Mouse (Mus musculus): ENCODE results near the gene Nudt2.

Gene Nudt2

DNA sequence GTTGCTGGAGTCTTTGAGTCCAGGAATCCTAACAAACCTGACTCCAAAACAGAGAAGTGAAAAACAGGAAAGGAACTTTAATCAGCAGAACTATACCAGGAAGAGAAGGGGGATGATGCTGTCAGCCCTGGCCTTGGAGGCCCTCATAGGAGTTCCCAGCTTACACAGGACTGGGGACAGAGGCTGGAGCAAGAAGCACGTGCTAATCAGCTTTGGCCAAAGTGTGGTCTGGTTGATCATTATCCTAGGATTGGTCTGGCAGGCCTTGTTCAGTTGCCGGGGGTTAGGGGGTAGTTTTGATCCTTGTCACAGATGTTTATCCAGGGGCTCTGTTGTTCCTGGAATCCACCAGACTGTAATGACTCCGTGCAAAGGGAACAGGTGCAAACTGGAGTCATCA is 29.4 kb downstream of the Nudt2 start:
- no peak for DNase-seq (ENCODE audit: low spot score)

DNA sequence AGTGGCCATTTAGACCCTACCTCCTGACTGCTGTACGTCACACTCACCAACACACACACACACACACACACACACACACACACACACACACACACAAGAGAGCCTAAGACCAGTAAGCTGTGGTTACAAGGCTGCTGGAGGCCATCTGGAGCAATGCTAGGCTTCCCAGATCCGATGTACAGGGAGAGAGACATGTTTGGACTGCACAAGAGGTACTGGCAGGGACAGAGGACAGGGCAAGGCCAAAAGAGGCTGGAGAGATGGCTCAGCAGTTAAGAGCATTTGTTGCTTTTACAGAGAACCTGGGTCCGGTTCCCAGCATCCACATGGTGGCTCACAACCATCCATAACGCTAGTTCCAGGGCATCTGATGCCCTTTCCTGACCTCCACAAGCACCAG is 30.1 kb downstream of the Nudt2 start:
- DNase-seq (ENCODE audit: low spot score) = no peak

- no peak for DNase-seq (ENCODE audit: low spot score)
Measured at GRCm38 (mm10) chr4:41495850-41496249, 30.9 kb downstream of the Nudt2 start.

DNA sequence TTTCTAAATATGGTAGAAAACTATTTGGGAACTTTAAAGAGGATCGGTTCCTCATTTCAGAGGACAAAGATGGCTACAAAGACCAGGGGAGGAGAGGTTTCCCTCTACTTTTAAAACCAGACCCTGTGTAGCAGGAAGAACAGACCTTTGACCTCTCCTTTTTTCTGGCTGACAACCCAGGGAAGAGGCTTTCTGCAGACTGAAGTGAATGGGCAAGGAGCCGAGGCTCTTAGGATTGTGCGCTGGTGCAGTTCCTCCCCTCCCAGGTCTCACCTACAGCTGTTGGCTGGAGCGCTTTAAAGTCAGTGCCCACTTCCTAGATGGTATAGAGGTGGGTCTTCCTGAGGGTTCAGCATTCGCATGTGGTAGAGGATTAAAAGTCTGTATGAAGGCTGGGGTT is 32.1 kb downstream of the Nudt2 start:
- no peak for DNase-seq (ENCODE audit: low spot score)

GRCm38 (mm10) chr4:41497579-41497978 is 32.6 kb downstream of the Nudt2 start:
- peak; percentile 83 for DNase-seq (ENCODE audit: low spot score)

GRCm38 (mm10) chr4:41497995-41498845 is 33.3 kb downstream of the Nudt2 start:
- peak; percentile 17 for DNase-seq (ENCODE audit: low spot score)

DNA sequence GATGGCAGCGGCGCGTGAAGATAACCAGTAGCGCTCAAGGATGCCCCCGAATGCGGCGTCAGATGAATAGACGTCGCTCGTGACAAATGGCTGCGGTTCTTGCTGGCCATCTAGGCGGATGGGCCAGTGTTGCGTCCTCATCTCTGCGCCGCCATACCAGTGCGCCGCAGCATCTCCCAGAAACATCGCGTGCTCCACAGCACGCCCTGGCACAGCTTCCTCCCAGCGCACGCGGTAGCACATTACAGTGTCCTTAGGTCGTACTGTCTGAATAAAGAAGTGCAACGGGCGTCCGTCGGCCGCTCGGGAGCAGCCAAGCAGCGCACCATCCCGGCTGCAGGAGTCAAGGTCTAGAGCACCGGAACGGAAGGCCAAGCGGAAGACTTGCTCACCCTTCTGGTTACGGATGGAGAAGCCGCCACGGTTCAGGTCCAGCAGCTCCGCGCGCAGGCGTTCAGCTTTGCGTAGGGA is 34.0 kb downstream of the Nudt2 start:
- DNase-seq (ENCODE audit: low spot score) = peak; percentile 65

DNA sequence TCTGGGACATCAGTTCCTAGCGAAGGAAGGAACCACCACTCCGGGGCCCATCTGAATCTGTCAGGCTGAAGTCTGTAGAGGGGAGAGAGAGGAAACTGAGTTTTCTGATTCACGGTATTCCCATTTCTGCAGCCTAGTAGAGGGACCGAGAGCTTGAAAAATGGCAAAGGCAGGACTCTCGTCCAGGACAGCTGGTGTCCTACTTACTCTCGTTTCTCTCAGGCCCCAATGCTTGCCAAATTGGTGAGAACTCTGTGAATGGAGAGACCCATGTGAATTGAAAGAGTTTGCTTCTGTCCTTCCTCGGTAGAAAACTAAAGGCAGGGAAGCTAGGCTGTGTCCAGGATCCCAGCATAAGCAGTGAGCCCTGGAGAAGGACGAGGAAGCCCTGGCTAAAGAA is 34.7 kb downstream of the Nudt2 start:
- no peak for DNase-seq (ENCODE audit: low spot score)

- no peak for DNase-seq (ENCODE audit: low spot score)
Measured at GRCm38 (mm10) chr4:41500787-41501186, 35.8 kb downstream of the Nudt2 start.

DNA sequence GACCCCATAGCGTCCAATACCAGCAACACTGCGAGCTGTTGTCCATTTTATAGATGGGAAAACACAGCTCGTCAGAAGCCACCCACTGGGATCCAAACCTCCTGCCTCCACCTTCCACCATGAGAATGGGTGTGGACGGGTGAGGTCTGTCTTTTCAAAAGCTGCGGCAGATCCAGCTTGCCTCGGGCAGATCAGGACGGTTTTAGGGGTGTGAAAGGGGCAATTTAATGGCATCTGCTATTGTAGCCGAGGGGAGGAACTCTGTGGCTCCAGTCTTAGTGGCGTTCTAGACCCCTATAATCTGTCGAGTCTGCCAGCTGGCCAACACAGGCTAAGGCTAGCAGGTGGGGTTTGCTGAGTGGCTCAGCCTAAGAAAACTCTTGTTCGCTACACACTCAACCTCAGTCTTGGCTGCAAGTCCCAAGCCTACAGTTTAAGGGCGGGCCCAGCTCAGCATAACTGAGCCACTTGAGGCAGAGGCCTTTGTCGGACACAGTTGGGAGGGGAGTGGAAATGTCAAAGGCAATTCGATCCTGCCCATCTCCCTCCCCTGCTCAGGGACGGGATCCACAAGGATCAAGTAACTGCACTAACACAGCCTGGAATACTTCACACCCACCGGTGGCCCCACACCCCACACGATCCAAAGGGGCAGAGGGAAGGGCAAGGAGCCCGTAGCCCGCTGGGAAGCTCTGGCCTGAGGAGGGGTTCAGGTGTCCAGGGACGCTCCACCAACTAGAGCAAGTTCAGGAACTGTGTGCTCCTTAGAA is 37.4 kb downstream of the Nudt2 start:
- peak; percentile 68 for DNase-seq (ENCODE audit: low spot score)

DNA sequence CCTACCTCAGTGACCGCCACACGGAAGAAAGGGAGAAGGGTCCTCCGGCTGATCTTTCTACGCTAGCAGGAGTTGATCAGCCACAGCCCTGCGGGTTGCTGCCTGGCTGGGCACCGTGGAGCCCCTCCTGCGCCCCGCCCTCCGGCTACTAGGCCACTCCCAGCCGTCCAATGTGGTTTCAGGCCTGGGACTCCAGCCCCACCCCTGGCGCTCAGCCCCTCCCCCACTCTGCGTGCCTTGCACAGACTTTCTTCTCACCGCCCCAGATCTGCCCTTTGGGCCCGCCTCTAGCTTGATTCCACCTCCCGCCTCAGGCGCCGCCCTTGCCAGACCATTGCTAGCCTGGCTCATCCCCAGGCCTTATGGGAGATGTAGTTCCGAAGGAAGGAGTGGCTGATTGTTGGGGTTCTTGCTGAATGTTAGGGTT is 38.0 kb downstream of the Nudt2 start, which contains the start of gene AI464131:
Gene AI464131, minus strand, starts transcription at position 91 of the 427 bp plus-strand sequence.
- DNase-seq (ENCODE audit: low spot score) = peak; percentile 97

GRCm38 (mm10) chr4:41504325-41504724 is 39.4 kb downstream of the Nudt2 start:
- DNase-seq (ENCODE audit: low spot score) = no peak

- DNase-seq (ENCODE audit: low spot score) = no peak
Measured at GRCm38 (mm10) chr4:41505131-41505551, 40.2 kb downstream of the Nudt2 start.

DNA sequence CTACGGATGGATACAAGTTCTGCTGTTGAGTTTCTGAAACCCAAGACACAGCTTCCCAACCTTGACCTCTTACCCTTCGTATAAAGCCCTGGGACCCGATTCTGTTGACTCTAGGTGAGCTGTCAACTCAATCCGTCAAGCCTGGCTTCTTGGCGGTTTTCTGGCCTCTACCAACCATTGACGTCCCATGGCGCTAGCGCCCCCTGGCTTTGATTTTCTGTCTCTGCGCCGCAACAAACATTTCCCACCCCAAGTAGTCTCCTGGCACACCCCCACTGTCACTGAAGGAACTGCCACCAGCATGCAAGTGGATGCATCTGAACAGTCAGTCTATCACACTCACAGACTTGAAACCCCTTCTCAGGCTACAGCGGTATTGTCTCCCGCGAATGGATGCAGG is 41.2 kb downstream of the Nudt2 start:
- DNase-seq (ENCODE audit: low spot score) = peak; percentile 67

DNA sequence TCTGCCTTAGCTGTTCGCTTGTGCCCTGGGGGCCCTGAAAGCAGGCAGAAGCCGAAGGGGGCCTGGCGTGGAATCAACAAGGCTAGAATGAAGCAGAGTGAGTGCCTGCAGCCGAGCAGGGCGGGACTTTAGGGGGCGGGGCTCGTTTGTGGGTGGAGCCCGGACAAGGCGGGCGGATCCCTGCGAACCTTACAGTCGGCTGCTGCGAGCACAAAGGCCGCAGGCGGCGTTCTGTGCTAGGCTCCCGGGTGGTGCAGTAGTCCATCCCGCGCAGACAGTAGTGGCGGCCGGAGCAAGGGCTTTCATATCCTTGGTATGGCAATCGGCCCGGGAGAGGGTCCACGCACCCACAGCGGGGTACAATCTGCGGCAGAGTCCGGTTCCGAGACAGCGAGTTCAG is 42.0 kb downstream of the Nudt2 start:
- peak; percentile 89 for DNase-seq (ENCODE audit: low spot score)

DNA sequence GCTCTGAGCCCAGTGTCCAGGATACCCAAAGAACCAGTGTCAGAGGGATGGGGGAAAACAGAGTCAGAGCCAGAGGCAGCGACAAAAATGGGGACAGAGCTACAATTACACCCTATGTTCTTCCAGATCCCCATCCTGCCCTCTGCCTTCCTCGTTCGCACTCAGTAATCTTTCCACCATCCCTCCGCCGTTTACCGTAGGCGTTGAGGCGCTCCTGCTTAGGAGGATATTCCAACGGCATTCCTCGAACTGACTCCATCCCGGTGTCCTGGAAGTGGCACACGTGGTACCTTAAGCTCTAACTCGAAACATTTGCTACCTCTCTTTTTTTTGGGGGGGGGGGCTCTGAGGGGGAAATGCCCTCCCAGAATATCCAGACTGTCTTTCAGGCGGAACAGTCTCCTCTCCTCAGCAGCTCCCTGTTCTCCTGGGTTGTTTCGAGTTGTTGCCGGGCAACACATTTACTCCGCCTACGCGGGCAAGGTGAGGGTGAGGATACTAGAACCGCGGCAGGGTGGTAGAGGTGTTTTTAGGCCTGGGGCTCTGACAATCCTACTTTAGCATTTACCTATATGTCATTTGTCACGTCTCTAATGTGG is 42.5 kb downstream of the Nudt2 start:
- DNase-seq (ENCODE audit: low spot score) = peak; percentile 64

DNA sequence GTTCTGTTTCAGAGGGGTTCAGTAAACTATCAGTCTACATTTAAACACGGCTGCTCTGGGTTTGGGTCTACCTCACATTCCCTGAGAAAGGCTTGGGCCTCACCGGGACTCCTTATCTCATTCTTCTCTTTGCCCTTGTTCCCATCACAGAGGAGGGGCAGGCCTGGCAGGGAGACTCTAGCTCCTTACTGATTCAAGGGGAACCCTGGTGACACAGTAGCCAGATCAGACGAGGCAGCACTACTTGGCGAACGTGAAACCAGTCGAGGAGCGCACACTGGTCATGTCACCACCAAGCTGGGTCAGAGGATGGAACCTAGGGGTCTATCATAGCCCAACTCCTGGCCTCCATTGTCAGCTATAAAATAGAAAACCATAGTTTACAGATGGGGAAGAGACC is 43.0 kb downstream of the Nudt2 start:
- DNase-seq (ENCODE audit: low spot score) = no peak

GRCm38 (mm10) chr4:41513309-41513708 is 48.4 kb downstream of the Nudt2 start:
- no peak for DNase-seq (ENCODE audit: low spot score)

GRCm38 (mm10) chr4:41513714-41514113 is 48.8 kb downstream of the Nudt2 start:
- peak; percentile 56 for DNase-seq (ENCODE audit: low spot score)

DNA sequence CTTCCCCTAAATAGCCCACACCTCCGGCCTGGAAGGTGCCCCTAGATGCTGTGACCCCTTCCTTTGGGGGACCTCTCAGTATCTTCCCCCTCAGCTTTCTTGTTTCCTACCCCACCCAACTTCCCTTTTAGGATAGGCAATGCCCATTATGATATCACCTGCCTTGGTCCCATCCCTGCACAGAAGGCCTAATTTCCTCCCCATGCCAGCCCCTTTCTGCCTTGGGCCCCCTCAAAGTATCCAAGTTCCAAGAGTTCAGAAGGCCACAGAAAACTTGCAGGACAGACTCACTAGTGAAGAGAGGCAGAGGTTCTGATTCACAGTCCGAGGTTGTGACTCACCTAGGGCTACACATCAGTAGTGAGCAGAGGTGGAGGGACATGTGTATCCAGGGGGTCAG is 52.3 kb downstream of the Nudt2 start, which contains the start of gene 1110017D15Rik:
Gene 1110017D15Rik, minus strand, starts transcription at position 101 of the 400 bp plus-strand sequence.
- DNase-seq (ENCODE audit: low spot score) = no peak

GRCm38 (mm10) chr4:41518349-41518748 is 53.4 kb downstream of the Nudt2 start:
- DNase-seq (ENCODE audit: low spot score) = no peak

DNA sequence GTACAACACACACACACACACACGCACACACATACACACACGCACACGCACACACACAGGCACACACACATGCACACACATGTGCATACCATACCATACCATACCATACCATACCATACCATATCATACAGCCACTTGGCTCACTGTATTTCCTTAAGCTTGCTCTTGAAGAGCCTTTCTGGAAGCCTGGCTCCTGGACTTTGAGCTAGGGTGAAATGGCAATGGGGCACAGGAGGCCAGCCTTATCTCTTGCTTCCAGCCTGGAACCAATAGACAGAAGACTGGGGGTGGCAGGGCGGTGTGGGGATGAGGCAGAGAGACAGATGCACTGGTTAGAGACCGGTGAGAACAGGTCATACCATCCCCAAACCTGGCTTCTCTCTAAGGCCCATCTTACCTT is 54.2 kb downstream of the Nudt2 start:
- DNase-seq (ENCODE audit: low spot score) = no peak
